Mouse (Mus musculus) gonadal fat pad, adult 2 months (tissue): Measurements from ENCODE around the gene Hmgn2. TPM values are rescaled to one million over a fixed set of nuclear protein-coding genes. Genes with fewer than 3 reads are reported as not detected.
"Not testable (repeated sequence)": the region's sequence is repeated elsewhere in the genome, so short reads cannot be mapped to it uniquely, and the experiment has no call there.

Source experiments
- DNase-seq: peaks from one replicate; pipeline ENCODE4 v3.0.0-alpha.2; 2012; ENCODE audit warnings: low read depth
- polyA plus RNA-seq: library from polyadenylated mRNA; depleted of rRNA; stranded (reverse); fragments of >200 nt; gene quantifications from 2 replicates; pipeline ENCODE4 v1.2.3, GENCODE M21; 2012; rRNA removed

Gene Hmgn2
- polyA plus RNA-seq, 1 experiment, result 49.6 TPM

DNA sequence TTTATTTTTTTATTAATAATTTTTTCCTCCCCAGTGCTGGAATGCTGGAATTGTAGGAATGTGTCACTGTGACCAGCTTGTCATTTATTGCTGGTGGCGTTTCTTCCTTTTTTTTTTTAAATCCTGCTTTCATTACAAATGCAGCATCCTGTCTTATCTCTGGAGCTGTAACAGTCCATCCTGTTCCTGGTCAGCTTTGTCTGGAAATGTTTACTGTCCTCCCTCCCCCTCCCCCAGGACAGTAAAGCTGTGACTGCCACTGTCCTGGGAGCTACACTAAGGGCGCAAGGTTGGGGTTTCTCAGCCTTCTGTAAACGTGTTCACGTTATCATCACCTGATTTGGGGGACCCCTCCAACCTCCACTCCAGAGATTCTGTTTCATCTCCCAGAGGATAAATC lies 43.2 kb downstream of the Hmgn2 start:
- DNase-seq, result no peak

DNA sequence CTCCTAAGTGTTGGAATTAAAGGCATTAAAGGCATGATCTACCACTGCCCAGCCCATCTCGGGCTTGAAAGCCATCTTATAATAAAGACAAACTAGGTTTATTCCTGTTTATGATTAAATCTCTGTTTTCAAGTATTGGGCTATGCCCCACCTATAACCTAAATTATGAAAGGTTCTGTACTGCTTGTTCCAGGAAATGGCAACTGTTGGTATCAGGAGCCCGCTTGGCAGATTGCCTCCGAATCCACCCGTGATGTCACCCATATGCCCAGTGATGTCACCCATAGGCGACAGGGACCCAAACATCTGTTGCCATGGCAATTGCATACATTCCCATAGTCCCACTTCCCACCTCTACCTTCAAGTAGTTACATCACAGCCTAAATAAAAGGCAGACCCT lies 44.7 kb downstream of the Hmgn2 start:
- no peak for DNase-seq

DNA sequence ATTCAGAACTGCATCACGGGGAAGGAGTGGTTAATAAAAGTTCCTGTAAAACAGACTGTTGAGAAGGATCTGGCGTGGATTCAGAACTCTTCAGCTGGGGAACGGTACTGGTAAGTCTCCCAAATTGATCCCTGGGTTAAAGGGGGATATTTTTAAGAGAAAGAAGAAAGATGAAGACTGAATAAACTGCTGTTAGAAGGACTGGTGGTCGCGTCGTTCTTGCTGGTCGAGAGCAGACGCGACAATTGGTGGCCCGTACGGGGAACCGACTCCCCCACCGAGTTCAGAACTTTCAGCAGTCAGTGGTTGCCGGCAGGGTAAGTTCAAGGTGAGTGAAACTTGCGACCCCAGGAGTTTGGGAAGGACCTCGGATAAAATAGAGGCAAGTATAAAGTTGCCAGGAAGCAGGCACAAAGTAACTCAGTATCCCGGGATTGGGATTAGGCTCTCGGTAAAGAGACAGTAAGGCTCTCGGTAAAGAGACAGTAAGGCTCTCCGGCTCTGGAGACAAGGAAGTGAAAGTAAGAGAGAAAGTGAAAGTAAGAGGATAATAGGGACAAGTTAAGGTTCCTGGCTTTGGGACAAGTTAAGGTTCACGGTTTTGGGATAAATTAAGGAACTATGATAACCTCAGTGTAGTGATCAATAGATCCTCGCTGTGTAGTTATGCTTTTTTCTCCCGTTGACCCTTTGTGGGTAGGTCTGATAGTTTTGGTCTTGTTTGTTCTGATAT lies 50.2 kb downstream of the Hmgn2 start:
- DNase-seq, result not testable (repeated sequence)

Other genes with a start within 250 kb of the Hmgn2 start
- gene Arid1a, start 211.9 kb downstream of the Hmgn2 start, polyA plus RNA-seq, result 29.7 and 49.4 TPM in 2 replicates
- gene Rps6ka1, start 80.9 kb downstream of the Hmgn2 start, polyA plus RNA-seq, result 14.4 and 16.2 TPM in 2 replicates
- gene Dhdds, start 32.3 kb upstream of the Hmgn2 start, polyA plus RNA-seq, result 40.2 and 50.3 TPM in 2 replicates
- gene Lin28a, start 50.2 kb upstream of the Hmgn2 start, polyA plus RNA-seq, result not detected in 2 replicates
- gene Zfp683, start 85.2 kb upstream of the Hmgn2 start, polyA plus RNA-seq, result 0.42 and 0.84 TPM in 2 replicates
- gene Crybg2, start 92.2 kb upstream of the Hmgn2 start, polyA plus RNA-seq, result 3.1 and 4.5 TPM in 2 replicates
- 1,433 and 3,556 TPM in 2 replicates for gene Cd52, start 126.4 kb upstream of the Hmgn2 start, polyA plus RNA-seq
- 22.2 and 28.3 TPM in 2 replicates for gene Ubxn11, start 133.9 kb upstream of the Hmgn2 start, polyA plus RNA-seq
- gene Sh3bgrl3, start 160.1 kb upstream of the Hmgn2 start, polyA plus RNA-seq, result 935 and 1,090 TPM in 2 replicates
- gene Cep85, start 218.5 kb upstream of the Hmgn2 start, polyA plus RNA-seq, result 21.3 and 29.8 TPM in 2 replicates
- gene Gm7534, start 234.4 kb upstream of the Hmgn2 start, polyA plus RNA-seq, result not detected in 2 replicates